Mouse (Mus musculus) heart, embryonic 12.5 days (tissue): ENCODE data around the gene Dhrs7. TPM values are rescaled to one million over a fixed set of nuclear protein-coding genes. Genes with fewer than 3 reads are reported as not detected.
"Not testable (repeated sequence)": the region's sequence is repeated elsewhere in the genome, so short reads cannot be mapped to it uniquely, and the experiment has no call there.

Source experiments
- ATAC-seq: fragments of 200-750 bp; cut with Nextera tagmentation; 2 replicates; pipeline ENCODE4 v1.8.0; 2017; ENCODE audit warnings: moderate TSS enrichment, moderate library complexity; ENCODE audit not compliant: insufficient number of reproducible peaks, low FRiP score
- H3K27ac ChIP-seq: fragments of 300-500 bp; sonication (generic); 2 replicates; pipeline ENCODE4 v1.5.1; 2016; ENCODE audit warnings: mild to moderate bottlenecking, moderate library complexity; ENCODE audit not compliant: poor library complexity, severe bottlenecking
- H3K27me3 ChIP-seq: fragments of 300-500 bp; sonication (generic); replicated peaks from 2 replicates; pipeline ENCODE4 v1.6.1; 2016; ENCODE audit warnings: mild to moderate bottlenecking, moderate library complexity
- H3K36me3 ChIP-seq: fragments of 300-500 bp; sonication (generic); 2 replicates; pipeline ENCODE4 v1.6.1; 2016; ENCODE audit warnings: mild to moderate bottlenecking, moderate library complexity
- H3K4me1 ChIP-seq: fragments of 300-500 bp; sonication (generic); replicated peaks from 2 replicates; pipeline ENCODE4 v1.6.1; 2016; ENCODE audit warnings: mild to moderate bottlenecking
- H3K4me2 ChIP-seq: fragments of 300-500 bp; sonication (generic); 2 replicates; pipeline ENCODE4 v1.6.1; 2016; ENCODE audit warnings: mild to moderate bottlenecking, moderate library complexity
- H3K4me3 ChIP-seq: fragments of 300-500 bp; sonication (generic); 2 replicates; pipeline ENCODE4 v1.5.1; 2016; ENCODE audit warnings: mild to moderate bottlenecking
- H3K9ac ChIP-seq: fragments of 300-500 bp; sonication (generic); 2 replicates; pipeline ENCODE4 v1.6.1; 2016; ENCODE audit warnings: mild to moderate bottlenecking, moderate library complexity
- H3K9me3 ChIP-seq: fragments of 300-500 bp; sonication (generic); replicated peaks from 2 replicates; pipeline ENCODE4 v1.6.1; 2016; ENCODE audit warnings: mild to moderate bottlenecking, moderate library complexity
- WGBS: fragments of 180-500 bp; shearing (Covaris S2); methylation state at CpG from one replicate; pipeline ENCODE4 v1.1.7; 2016; 5-methylcytosine and 5-hydroxymethylcytosine counted together
- polyA plus RNA-seq: library from polyadenylated mRNA; unstranded; fragments of >200 nt; fragmentation: Nextera tagmentation; extraction: Ambion mirVana; gene quantifications from 2 replicates; pipeline ENCODE4 v1.2.1, GENCODE M21; 2016

Dhrs7 gene
- polyA plus RNA-seq: 41.7 and 45.6 TPM in 2 replicates

DNA sequence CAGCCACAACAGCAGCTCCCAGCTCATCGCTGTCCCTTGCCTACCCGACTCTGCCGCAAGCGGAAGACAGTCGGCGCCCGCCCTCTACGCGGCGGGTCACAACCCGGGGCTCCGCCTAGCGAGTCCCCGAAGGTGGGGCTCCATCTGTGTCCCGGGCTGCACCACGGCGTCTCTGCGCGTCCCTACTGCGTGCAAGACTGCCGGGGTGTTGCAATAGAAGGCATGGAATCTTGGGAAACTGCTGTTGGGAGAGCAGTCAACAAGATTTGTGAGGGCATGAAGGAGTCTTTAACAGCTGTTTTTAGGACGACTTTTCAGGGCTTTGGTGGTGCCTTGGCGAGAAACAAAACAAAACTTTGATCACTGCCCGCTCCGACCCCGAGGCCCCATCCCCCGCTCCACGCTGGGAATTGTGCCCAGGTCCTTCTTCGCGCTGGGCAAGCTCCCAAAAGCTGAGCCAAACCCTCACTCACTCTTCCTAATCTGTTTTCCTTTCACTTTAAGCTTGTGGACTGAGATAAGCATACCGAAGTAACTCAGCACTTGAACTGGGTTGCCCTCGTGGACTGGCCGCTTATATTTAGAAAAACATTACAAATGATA is at the start of gene Dhrs7:
Dhrs7 (minus strand) TSS at position 175 of the 603 bp plus-strand sequence.
- Histone ChIP-seq H3K9me3 (0 out of 2 replicates have a peak, but pooled peaks cover 3% of the 10 kb centered on the region), H3K4me3 (peak within 1 kb of the TSS; percentile 73), H3K27me3 (no peaks in the 10 kb centered on the region), H3K9ac (peak within 1 kb of the TSS; percentile 82), H3K36me3 (no peaks in the 10 kb centered on the region), H3K4me2 (peak within 1 kb of the TSS; percentile 86), H3K4me1 (peaks cover 7% of the 10 kb centered on the region), H3K27ac (peak within 1 kb of the TSS; percentile 91)
- ATAC-seq: peak; percentile 95
- WGBS: under 1% methylated on average over 33 of the region's 33 CpGs

DNA sequence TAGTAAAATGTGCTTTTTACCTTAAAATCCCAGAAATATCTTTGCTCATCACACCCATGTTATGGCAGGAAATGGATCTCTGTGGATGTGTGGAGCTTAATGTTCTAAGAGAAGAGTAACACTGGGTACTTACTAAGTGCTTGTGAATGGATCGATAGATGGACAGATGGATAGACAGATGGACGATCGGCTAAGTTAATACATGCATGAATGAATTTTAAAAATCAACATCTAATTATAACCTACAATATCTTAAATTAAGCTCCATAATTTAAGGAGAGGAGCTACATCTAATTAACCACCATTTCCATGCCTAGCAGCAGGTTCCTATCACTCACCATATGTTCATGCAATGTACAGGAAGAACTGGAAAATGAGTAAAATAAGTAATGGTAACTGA is 45.3 kb upstream of the Dhrs7 start:
- Histone ChIP-seq H3K4me3 (no peak overlapping the region), H3K36me3 (no peaks in the 10 kb centered on the region), H3K4me1 (no peaks in the 10 kb centered on the region), H3K9ac (no peak overlapping the region), H3K27me3 (no peaks in the 10 kb centered on the region), H3K4me2 (no peak overlapping the region), H3K27ac (no peak overlapping the region), H3K9me3 (peaks cover 3% of the 10 kb centered on the region; the same call in 1 of the 2 replicates)
- WGBS: 84% methylated on average over 3 of the region's 3 CpGs
- ATAC-seq: no peak

DNA sequence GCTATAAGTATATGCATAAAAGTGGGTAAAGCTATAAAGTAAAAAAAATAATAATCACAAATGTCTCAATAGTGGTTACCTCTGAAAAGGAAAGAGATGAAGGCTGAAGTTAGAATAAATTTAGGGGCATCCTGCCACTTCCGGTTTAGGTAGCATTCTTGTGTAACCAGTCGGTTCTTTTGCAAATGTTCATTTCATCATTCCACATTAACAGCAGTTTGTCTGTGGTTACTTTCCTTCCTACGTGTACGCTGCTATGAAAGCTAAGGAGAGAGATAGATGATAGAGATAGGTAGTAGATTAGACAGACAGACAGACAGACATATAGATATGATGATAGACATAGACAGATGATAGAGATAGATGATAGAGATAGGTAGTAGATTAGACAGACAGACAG is 39.4 kb upstream of the Dhrs7 start:
- WGBS: 83% methylated on average over 4 of the region's 4 CpGs
- H3K9me3 ChIP-seq: no peaks in the 10 kb centered on the region
- no peaks in the 10 kb centered on the region for H3K27me3 ChIP-seq
- ATAC-seq: no peak
- H3K4me1 ChIP-seq: no peaks in the 10 kb centered on the region
- no peak overlapping the region for H3K4me3 ChIP-seq
- H3K4me2 ChIP-seq: no peak overlapping the region
- no peaks in the 10 kb centered on the region for H3K36me3 ChIP-seq
- no peak overlapping the region for H3K27ac ChIP-seq
- no peak overlapping the region for H3K9ac ChIP-seq

DNA sequence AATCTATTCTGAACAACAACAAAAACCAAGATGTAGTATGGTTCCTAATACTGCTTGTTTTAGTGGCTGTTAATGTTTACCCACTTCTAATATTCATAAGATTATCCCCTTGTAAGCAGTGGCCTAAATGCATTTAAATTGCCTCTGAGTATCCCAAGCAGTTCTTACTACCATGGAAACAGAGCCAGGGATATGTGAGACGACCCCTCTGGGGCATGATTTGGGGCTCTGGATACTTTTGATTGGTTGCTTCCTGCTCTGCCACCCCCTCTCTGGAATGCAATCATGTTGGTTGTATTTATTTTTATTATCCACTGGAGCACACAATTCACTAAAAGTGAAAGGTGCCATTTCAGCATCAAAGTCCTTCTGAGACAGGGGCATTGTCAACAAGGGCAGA is 35.3 kb upstream of the Dhrs7 start:
- WGBS: 50% methylated on average over 1 of the region's 1 CpGs

DNA sequence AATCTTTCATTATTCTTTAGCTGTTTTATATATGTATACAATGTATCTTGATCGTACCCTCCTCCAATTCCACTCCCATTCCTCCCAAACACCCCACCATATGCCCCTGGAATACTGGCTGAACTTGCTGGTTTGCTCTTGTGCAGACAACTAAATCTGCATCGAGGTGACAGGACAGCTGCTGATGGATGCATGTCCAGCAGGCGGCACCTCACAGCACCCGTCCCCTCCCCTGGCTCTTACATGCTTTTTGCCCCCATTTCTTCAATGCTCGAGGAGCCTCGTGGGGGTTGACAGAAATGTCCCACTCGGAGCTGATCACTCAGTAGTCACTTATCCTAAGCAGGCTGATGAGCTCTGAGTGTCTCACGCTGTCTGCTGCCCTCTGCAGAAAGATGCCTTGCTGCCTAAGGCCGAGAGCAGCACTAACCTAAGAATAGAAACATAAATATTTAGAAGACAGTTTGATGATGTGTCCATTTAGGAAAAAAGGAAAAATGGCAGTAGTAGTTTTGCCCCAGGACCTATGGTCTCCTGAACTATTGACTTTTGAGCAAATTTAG is 30.3 kb upstream of the Dhrs7 start:
- H3K4me2 ChIP-seq: peak overlapping the region; percentile 34
- no peaks in the 10 kb centered on the region for H3K36me3 ChIP-seq
- no peaks in the 10 kb centered on the region for H3K9me3 ChIP-seq
- no peak overlapping the region for H3K27ac ChIP-seq
- H3K4me3 ChIP-seq: no peak overlapping the region
- H3K9ac ChIP-seq: no peak overlapping the region
- ATAC-seq: no peak
- H3K4me1 ChIP-seq: 0 out of 2 replicates have a peak, but pooled peaks cover 3% of the 10 kb centered on the region
- WGBS: 29% methylated on average over 9 of the region's 9 CpGs
- H3K27me3 ChIP-seq: no peaks in the 10 kb centered on the region

More for the DNA sequence above, 35.3 kb upstream of the Dhrs7 start:
- Histone ChIP-seq H3K27ac (no peak overlapping the region), H3K27me3 (no peaks in the 10 kb centered on the region), H3K4me1 (no peaks in the 10 kb centered on the region), H3K4me3 (no peak overlapping the region), H3K9me3 (no peaks in the 10 kb centered on the region), H3K36me3 (no peaks in the 10 kb centered on the region), H3K4me2 (no peak overlapping the region), H3K9ac (no peak overlapping the region)
- ATAC-seq: no peak

DNA sequence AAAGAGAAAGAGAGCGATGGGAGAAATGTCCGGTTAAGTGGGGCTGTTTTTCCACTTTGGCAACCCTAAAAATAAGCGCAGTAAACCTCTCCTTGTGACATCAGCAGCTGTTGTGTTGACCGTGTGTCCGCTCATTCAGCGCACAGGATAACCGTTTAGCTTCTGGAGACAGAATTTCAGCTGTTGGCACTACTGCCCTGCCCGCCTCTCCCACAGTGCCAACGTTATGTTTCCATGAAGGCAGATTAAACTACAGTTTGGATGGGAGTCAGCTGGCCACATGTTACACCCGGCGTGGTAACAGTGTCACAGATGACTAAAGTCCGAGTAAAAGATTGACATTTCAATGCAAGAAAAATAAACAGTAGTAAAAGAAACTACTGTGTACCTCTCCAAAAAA is 29.7 kb upstream of the Dhrs7 start:
- Histone ChIP-seq H3K4me1 (0 out of 2 replicates have a peak, but pooled peaks cover 3% of the 10 kb centered on the region), H3K9ac (no peak overlapping the region), H3K36me3 (no peaks in the 10 kb centered on the region), H3K4me2 (no peak overlapping the region), H3K27ac (no peak overlapping the region), H3K4me3 (no peak overlapping the region), H3K27me3 (no peaks in the 10 kb centered on the region), H3K9me3 (no peaks in the 10 kb centered on the region)
- 68% methylated on average over 12 of the region's 12 CpGs for WGBS
- no peak for ATAC-seq

DNA sequence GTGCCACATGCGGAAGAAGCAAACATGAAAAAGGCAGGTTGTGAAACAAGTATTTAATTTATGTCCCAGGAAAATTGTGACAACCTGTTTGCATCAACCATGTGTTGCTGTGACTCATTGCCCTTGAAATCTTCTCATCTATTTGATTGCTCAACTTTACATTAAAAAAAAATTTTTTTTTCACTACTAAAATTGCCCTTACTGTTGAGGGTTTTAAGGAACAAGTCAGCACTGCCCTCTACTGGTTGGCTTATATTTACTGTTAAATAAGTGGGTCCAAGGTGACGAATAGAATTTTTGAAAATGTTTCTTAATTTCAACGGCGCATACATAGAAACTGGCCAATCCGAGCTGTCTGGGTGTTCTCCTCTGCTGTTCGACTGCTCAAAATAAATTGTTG is 29.2 kb upstream of the Dhrs7 start:
- 40% methylated on average over 6 of the region's 6 CpGs for WGBS
- ATAC-seq: no peak
- H3K9ac ChIP-seq: no peak overlapping the region
- H3K36me3 ChIP-seq: no peaks in the 10 kb centered on the region
- H3K27me3 ChIP-seq: no peaks in the 10 kb centered on the region
- no peak overlapping the region for H3K4me3 ChIP-seq
- 0 out of 2 replicates have a peak, but pooled peaks cover 3% of the 10 kb centered on the region for H3K4me1 ChIP-seq
- H3K9me3 ChIP-seq: no peaks in the 10 kb centered on the region
- no peak overlapping the region for H3K4me2 ChIP-seq
- no peak overlapping the region for H3K27ac ChIP-seq

DNA sequence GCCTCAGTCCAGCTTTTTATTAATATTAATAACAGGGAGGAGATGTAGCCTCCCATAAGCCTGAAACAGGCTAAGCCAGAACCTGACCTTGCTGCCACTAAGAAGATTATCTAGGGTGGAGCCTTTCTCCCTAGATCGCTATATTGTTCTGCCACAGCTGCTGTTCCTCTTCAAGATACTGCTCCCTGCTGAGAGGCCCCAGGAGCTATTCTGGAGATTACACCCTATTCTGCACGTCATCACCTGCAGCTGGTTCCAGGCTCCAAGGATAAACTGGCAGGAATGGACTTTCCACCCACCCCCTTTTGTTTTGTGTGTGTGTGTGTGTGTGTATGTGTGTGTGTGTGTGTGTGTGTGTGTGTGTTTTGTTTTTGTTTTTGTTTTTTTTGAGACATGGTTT is 23.6 kb upstream of the Dhrs7 start:
- H3K4me1 ChIP-seq, H3K4me3 ChIP-seq, ATAC-seq, H3K27me3 ChIP-seq, H3K36me3 ChIP-seq, H3K27ac ChIP-seq, H3K9ac ChIP-seq, H3K4me2 ChIP-seq, H3K9me3 ChIP-seq: not testable (repeated sequence)
- 26% methylated on average over 2 of the region's 2 CpGs for WGBS

DNA sequence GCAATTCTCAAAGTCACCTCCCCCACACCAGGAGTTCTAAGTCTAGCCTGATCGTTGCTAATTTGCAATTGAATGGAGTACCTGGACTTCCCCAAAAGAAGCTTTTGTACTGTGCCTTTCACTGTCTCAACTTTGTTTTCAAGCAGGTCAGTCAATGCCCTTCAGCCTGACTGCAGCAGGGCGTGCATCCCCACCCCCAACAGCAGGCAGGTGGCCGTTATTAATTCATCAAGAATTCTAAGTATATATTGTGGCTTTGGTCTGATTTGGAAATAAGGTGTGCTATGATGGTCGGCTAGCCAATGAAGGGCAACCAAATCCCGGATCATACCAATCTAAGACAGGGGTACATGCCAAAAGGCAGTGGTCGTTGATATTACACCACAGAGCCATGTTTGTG is 23.0 kb upstream of the Dhrs7 start:
- H3K27me3 ChIP-seq, ATAC-seq, H3K4me3 ChIP-seq, H3K4me2 ChIP-seq, H3K27ac ChIP-seq, H3K9me3 ChIP-seq, H3K36me3 ChIP-seq, H3K9ac ChIP-seq: not testable (repeated sequence)
- WGBS: 52% methylated on average over 6 of the region's 6 CpGs
- H3K4me1 ChIP-seq: peaks cover 12% of the 10 kb centered on the region

DNA sequence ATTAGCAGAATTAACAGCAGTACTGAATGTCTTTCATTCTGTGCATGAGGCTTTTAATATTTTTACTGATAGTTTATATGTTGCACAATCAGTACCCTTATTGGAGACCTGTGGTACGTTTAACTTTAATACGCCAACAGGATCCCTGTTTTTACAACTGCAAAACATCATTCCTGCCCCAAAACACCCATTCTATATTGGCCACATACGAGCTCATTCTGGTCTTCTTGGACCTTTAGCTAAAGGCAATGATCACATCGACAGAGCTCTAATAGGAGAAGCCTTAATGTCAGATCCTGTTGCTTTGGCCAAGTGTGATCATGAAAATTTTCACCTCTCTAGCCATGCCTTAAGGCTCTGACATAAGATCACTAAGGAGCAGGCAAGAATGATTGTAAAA is 21.9 kb upstream of the Dhrs7 start:
- not testable (repeated sequence) for H3K36me3 ChIP-seq

DNA sequence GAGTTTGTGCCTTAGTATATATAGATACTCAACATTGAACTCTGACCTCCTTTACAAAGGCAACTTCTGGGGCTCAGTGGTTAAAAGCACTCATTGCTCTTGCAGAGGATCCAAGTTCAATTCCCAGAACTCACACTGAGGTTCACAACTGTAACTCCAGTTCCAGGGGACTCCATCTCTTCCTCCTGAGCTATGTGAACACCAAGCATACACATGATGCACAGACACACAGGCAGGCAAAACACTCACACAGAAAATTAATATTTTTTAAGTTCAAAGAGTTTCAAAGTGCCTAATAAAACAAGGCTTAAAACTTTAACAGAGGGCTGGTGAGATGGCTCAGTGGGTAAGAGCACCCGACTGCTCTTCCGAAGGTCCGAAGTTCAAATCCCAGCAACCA is 18.9 kb upstream of the Dhrs7 start:
- no peak overlapping the region for H3K9ac ChIP-seq
- H3K4me2 ChIP-seq: no peak overlapping the region
- no peaks in the 10 kb centered on the region for H3K9me3 ChIP-seq
- WGBS: 95% methylated on average over 3 of the region's 3 CpGs
- peaks cover 15% of the 10 kb centered on the region for H3K4me1 ChIP-seq
- H3K27me3 ChIP-seq: no peaks in the 10 kb centered on the region
- no peak overlapping the region for H3K27ac ChIP-seq
- no peak overlapping the region for H3K4me3 ChIP-seq
- ATAC-seq: no peak
- H3K36me3 ChIP-seq: no peaks in the 10 kb centered on the region

More for the DNA sequence above, 21.9 kb upstream of the Dhrs7 start:
- peaks cover 15% of the 10 kb centered on the region for H3K4me1 ChIP-seq
- ATAC-seq, H3K4me2 ChIP-seq, H3K9me3 ChIP-seq, H3K9ac ChIP-seq, H3K4me3 ChIP-seq, H3K27ac ChIP-seq, H3K27me3 ChIP-seq: not testable (repeated sequence)
- WGBS: 78% methylated on average over 4 of the region's 4 CpGs
